Mouse (Mus musculus) urinary bladder, postnatal 10 days (tissue): Measurements from ENCODE around the gene Gpr153.

ENCODE experiments used
- DNase-seq: peaks from one replicate; pipeline ENCODE4 v3.0.0; 2022; ENCODE audit warnings: low spot score

Gpr153 gene

DNA sequence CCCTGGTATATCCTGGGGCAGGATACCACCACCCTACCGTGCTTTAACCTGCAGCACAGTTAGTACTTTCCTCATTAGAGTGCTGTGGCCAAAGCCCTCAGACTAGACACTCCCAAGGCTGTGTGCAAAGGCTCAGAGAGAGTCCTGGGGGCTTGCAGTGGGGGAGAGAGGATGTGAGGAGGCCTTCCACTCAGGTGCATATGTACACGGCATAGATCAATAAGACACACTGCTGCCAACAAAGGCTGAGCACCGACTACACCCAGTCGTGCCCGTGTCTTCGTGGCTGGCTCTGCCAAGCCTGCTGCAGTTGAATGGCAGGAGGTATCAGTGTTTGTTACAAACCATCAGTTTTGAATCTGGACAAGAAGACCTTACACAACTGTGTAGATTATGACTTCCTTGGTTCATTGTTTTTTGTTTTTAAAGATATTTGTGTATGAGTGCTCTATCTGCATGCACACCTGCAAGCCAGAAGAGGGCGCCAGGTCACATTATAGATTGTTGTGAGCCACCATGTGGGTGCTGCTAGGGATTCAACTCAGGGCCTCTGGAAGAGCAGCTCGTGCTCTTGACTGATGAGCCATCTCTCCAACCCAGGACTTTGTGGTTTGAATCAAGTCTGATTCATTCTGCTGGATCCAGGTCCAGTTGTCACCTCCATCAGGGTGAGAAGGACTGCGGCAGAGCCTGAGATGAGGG, 9.0 kb upstream of the Gpr153 start:
- DNase-seq = no peak

GRCm38 (mm10) chr4:152265791-152266190, 8.2 kb upstream of the Gpr153 start:
- no peak for DNase-seq

- no peak for DNase-seq
These were observed 7.7 kb upstream of the Gpr153 start for GRCm38 (mm10) chr4:152266236-152266895.

- no peak for DNase-seq
These were observed 6.2 kb upstream of the Gpr153 start for GRCm38 (mm10) chr4:152267748-152268369.

DNA sequence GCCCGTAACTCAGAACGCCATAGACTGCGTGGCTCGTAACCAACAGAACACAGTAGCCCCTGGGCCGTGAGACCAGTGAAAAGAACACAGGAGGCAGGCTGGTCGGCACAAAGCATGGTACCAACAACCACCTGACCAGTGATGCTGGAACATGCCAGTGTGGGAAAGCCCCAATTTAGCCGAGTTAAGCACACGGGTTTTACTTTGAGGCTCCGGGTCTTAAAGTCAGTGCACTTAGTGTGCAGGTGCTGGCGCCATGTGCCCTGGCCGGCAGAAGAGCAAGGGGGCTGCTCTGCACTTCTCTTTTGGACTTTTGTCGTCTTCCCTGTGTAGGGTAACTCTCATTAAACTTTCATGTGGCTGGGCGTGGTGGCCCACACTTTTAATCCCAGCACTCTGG, 4.1 kb upstream of the Gpr153 start:
- DNase-seq = no peak

- no peak for DNase-seq
These were observed 3.4 kb upstream of the Gpr153 start for GRCm38 (mm10) chr4:152270599-152270998.

GRCm38 (mm10) chr4:152271334-152271733, 2.7 kb upstream of the Gpr153 start:
- DNase-seq = no peak

DNA sequence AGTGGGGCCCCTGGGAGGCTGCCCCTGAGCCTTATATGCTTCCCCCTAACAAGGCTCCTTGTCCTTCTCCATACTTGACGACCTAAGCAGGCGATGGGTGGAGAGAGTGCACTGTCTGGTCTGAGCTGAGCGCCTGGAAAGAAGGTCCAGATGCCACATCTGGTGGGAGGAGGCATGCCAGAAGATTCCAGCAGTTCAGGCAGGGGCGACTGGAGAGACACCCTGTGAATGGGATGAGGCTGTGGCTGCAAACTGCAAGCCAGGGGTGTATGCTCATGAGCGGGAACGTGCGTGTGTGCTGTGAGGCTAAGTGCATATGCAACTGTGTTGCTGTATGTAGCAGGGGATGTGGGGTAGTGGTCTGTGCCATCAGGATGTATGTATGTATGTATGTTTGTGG, 2.0 kb upstream of the Gpr153 start:
- no peak for DNase-seq

DNA sequence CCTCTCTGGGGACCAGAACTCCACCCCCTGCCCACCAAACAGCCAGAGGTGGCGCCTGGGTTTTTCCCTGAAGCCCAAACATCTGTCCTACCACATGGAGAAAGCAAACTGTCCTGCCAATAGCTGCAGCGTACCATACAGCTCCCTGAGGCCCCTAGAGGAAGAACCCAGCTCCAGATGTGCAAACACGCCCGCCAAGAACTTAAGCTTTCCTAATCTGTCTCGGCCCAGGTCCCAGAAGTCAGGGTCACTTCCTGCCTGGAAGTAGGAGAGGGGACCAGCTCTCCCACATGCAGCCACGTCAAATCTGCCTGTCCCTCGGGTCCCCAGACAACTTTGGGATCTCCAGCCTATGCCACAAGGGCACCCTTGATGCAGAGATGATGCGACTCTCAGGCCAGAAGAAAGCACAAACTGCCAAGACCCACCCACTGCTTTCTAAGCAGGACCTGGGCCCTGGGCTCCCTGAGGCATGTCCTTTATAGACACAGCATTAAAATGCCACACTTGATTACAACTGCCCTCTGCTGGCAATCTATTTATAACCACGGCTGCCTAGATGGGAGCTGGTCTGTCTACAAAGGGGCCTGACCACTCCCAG, 1.5 kb upstream of the Gpr153 start:
- no peak for DNase-seq

GRCm38 (mm10) chr4:152273191-152273590, 841 bp upstream of the Gpr153 start:
- no peak for DNase-seq

- no peak for DNase-seq
These were observed 674 bp downstream of the Gpr153 start for GRCm38 (mm10) chr4:152274681-152275131.

DNA sequence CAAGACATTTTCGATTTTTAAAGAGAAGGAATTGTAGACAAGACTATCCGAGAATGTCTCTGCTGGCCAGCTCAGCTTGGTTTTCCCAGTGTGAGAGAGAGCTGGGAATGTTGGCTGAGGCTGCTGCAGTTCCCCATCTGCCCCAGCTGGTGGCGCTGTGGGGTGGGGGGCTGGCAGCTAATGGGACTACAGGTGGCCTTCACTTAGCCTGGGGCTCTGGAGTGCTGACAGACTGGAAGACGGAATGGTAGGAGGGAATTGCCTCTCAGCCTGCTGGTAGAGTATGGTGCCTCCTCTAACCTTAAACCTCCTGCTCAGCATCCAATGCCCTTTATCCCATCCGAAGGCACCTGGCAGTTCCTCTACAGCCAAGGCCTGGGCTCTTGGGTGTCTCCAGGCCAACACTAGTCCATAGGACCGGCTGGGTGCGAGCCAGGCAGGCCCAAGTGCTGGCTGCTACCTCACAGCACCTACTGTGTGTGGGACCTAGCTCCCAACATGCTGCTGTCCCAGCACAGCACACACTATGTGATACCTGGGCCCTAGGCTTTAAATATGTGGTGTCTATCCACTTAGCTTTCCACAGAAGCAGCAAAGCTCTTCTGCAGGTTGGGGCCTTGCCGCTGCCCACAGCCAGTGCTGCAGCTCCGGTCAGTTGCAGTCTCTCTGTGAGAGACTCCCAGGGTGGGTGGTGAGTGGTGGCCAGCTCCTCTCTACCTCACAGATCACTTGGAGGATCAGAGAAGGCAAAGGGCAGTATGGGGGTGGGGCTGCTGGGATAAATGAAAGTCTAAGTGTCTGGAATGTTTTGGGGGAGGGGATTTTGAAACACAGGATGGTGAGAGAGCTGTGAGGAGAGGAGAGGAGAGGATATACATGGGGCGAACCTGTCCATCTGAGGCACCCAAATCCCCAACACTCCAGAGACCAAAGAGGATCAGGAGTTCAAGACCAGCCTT, 2.6 kb downstream of the Gpr153 start:
- DNase-seq = no peak

DNA sequence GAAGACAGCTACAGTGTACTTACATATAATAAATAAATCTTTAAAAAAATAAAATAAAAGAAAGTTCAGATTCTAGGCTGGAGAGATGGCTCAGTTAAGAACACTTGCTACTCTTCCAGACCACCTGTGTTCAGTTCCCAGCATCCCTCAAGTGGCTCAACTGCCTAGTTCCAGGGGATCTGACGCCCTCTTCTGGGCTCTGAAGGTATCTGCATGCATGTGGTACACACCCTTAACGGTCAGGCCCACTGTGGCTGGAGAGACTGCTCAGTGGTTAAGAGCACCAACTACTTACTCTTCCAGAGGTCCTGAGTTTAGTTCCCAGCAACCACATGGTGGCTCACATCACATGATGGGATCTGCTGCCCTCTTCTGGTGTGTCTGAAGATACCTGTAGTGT, 3.9 kb downstream of the Gpr153 start:
- DNase-seq = no peak

DNA sequence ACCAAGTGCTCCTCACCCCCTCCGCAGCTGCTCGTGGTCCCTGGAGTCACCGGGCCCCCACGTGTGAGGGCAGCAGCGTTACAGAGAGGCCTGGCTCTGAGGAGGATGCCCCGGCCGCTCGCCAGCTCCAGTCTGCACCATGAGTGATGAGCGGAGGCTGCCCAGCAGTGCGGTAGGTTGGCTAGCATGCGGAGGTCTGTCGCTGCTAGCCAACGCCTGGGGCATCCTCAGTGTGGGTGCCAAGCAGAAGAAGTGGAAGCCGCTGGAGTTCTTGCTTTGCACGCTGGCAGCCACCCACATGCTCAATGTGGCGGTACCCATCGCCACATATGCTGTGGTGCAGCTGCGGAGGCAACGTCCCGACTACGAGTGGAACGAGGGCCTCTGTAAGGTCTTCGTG, 5.0 kb downstream of the Gpr153 start:
- no peak for DNase-seq

DNA sequence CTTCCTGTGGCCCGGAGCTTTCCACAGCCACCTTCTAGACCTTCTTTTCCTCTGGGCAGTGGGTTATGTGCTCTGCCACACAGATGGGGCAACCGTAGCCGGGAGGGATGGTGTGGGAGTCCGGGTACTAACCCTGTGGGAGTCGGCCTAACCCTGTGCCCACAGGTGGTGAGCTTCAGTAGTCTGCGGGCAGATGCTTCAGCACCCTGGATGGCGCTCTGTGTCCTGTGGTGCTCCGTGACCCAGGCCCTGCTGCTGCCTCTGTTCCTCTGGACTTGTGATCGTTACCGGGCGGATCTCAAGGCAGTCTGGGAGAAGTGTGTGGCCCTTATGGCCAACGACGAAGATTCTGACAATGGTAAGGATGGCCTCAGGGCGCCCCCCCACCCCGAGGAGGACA, 7.6 kb downstream of the Gpr153 start:
- no peak for DNase-seq

GRCm38 (mm10) chr4:152282721-152283120, 8.7 kb downstream of the Gpr153 start:
- no peak for DNase-seq

GRCm38 (mm10) chr4:152283186-152283950, 9.3 kb downstream of the Gpr153 start:
- DNase-seq = peak; percentile 58

DNA sequence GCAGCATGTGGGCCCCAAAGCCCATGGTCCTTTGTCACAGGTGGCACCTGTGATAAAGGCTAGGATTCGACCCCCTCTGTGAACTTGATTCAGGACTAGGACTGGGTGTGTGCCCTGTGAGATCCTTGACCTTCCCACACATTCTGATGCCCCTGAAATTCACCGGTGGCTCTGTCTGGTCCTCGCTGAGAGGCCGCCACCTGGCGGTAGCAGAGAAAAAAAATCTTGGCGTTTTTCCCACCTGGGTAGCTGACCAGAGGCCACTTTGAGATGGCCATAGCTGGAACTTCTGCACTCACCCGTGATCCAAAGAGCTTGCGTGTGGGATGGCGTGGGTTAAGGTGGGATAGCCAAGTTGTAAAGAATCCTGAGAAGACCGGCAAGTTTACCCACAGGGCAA, 11.5 kb downstream of the Gpr153 start:
- no peak for DNase-seq

DNA sequence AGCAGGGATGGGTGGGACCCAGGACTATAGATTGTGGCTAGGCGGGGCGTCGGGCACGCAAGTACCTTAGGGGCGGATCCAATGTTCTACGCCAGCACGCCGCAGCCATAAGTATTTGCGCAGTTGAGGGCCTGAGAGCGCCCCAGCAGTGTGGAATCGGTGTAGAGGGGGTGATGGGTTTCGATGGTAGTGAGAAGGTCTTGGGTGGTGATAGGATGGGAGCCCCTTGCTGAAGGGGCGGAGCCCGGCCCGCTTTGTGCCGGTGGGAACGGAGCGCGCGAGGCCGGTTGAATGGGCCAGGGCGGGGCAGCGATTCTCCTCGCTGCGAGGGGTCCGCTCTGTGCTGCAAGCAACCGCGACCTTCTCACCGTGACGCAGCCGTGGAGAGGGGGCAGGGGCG, 12.2 kb downstream of the Gpr153 start:
- DNase-seq = no peak

GRCm38 (mm10) chr4:152286887-152287286, 12.9 kb downstream of the Gpr153 start:
- DNase-seq = no peak
